Mouse (Mus musculus) liver, postnatal 0 days (tissue): Measurements from ENCODE around the gene Ntrk1.

ENCODE experiments used
- CTCF ChIP-seq: sonication (generic); IDR thresholded peaks from 2 replicates; pipeline ENCODE4 v1.5.1; 2016; ENCODE audit warnings: antibody characterized with exemption, low read depth
- EP300 ChIP-seq: IDR thresholded peaks from 2 replicates; pipeline ENCODE4 v1.6.1; 2016; ENCODE audit warnings: antibody characterized with exemption, low read depth, mild to moderate bottlenecking

DNA sequence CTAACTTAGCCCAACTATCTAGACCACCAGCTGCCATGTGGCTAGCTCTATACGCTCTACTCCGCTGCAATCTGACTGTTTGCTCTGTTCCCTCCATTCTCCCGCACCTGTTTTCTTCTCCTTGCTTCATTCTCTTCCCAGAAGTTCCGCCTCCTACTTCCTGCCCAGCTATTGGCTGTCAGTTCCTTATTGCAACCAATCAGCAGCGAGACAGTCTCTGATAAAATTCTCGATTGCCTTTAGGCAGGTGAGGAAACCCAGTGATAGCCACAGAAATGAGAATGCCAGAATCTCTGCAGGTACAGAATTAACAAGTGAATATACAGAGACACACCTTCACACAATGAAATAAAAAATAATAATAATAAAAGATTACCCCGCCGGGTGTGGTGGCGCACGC lies 34.1 kb upstream of the Ntrk1 start:
- TF ChIP-seq CTCF (no peak), EP300 (no peak)
